Mouse (Mus musculus) hindbrain, postnatal 0 days (tissue): ENCODE results near the gene Gm12185. TPM values are rescaled to one million over a fixed set of nuclear protein-coding genes. Genes with fewer than 3 reads are reported as not detected.
"Not testable (repeated sequence)": the region's sequence is repeated elsewhere in the genome, so short reads cannot be mapped to it uniquely, and the experiment has no call there.

ENCODE experiments used
- ATAC-seq: fragments of 200-750 bp; cut with Nextera tagmentation; 2 replicates; pipeline ENCODE4 v1.8.0; 2017; ENCODE audit warnings: mild to moderate bottlenecking, moderate TSS enrichment, moderate library complexity
- DNase-seq: peaks from one replicate; pipeline ENCODE4 v3.0.0-alpha.2; 2015; ENCODE audit warnings: low spot score
- H3K27ac ChIP-seq: fragments of 300-500 bp; sonication (generic); 2 replicates; pipeline ENCODE4 v1.5.1; 2014; ENCODE audit warnings: mild to moderate bottlenecking
- H3K27me3 ChIP-seq: fragments of 300-500 bp; sonication (generic); 2 replicates; pipeline ENCODE4 v1.6.1; 2014; ENCODE audit warnings: low read length, mixed read lengths; ENCODE audit not compliant: insufficient read depth
- H3K36me3 ChIP-seq: fragments of 300-500 bp; sonication (generic); 2 replicates; pipeline ENCODE4 v1.6.1; 2014; ENCODE audit warnings: low read length, mixed read lengths; ENCODE audit not compliant: insufficient read depth
- H3K4me1 ChIP-seq: fragments of 300-500 bp; sonication (generic); 2 replicates; pipeline ENCODE4 v1.6.1; 2014; ENCODE audit warnings: antibody characterized with exemption, low read length, mixed read lengths; ENCODE audit not compliant: insufficient read depth
- H3K4me2 ChIP-seq: fragments of 300-500 bp; sonication (generic); 2 replicates; pipeline ENCODE4 v1.6.1; 2014; ENCODE audit warnings: low read depth, mild to moderate bottlenecking, low read length, moderate library complexity, mixed read lengths
- H3K4me3 ChIP-seq: fragments of 300-500 bp; sonication (generic); 2 replicates; pipeline ENCODE4 v1.5.1; 2014; ENCODE audit warnings: low read length
- H3K9ac ChIP-seq: fragments of 300-500 bp; sonication (generic); replicated peaks from 2 replicates; pipeline ENCODE4 v1.6.1; 2014; ENCODE audit warnings: mild to moderate bottlenecking, low read length, moderate library complexity, mixed read lengths
- H3K9me3 ChIP-seq: fragments of 300-500 bp; sonication (generic); 2 replicates; pipeline ENCODE4 v1.6.1; 2016; ENCODE audit warnings: low read length, mixed read lengths
- CTCF ChIP-seq: IDR thresholded peaks from 2 replicates; pipeline ENCODE4 v1.5.1; 2016; ENCODE audit warnings: antibody characterized with exemption, control low read depth, low read depth
- WGBS: fragments of 180-500 bp; shearing (Covaris S2); extraction: QIAGEN DNeasy Blood & Tissue Kit; methylation state at CpG from one replicate; pipeline ENCODE4 v1.1.7; 2014; 5-methylcytosine and 5-hydroxymethylcytosine counted together
- polyA plus RNA-seq: library from polyadenylated mRNA; unstranded; fragments of >200 nt; fragmentation: Nextera tagmentation; extraction: Ambion mirVana; gene quantifications from 2 replicates; pipeline ENCODE4 v1.2.1, GENCODE M21; 2015
- total RNA-seq: library from RNA; depleted of rRNA; stranded (reverse); fragments of >200 nt; gene quantifications from 2 replicates; pipeline ENCODE4 v1.2.3, GENCODE M21; 2014

The Gm12185 gene
- total and polyA plus RNA-seq, 2 experiments from 2014 or later = not detected

DNA sequence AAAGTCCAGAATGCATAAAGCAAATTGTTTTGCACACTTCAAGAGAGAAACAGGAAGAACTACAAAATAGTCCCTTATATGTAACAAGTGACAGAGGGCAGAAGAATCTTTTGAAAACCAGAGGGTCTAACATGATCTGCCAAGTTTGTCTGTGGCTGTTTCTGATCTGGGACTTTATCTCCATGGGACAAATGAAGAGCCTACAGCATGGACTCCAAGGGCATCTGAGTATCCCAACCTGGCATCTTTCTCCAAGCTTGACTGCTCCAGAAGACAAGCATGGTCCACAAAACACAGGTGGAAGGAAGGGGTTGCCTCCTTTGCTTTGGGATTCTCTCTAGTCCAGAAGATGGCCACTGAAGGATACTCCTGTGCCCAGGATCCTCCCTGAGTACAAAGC, 65.6 kb downstream of the Gm12185 start:
- H3K9me3 ChIP-seq, H3K4me3 ChIP-seq, H3K9ac ChIP-seq, H3K36me3 ChIP-seq, H3K4me1 ChIP-seq, H3K4me2 ChIP-seq, H3K27ac ChIP-seq, H3K27me3 ChIP-seq, ATAC-seq, DNase-seq: not testable (repeated sequence)

DNA sequence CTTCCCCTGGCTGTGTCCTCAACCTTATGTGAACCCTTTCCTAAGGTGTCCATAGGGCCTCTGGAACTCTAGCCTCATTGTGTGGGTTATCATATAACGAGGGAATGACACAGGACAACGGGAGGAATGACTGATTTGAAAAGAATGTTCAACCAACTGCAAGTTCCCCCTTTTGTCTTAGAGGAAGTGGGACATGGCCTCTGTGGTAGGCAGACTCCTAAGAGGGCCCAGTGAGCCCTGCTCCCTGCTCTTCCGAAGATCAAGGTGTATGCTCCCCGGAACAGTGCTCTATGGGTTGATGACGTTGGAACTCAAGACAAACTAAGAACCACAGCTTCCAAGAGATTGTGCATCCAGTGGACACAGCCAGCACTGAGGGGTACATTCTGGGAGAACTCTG, 68.2 kb downstream of the Gm12185 start:
- not testable (repeated sequence) for H3K4me1 ChIP-seq, H3K27me3 ChIP-seq, H3K27ac ChIP-seq, H3K9ac ChIP-seq, H3K9me3 ChIP-seq, H3K36me3 ChIP-seq, DNase-seq, H3K4me3 ChIP-seq, ATAC-seq, H3K4me2 ChIP-seq
- 94% methylated on average over 5 of the region's 5 CpGs for WGBS

DNA sequence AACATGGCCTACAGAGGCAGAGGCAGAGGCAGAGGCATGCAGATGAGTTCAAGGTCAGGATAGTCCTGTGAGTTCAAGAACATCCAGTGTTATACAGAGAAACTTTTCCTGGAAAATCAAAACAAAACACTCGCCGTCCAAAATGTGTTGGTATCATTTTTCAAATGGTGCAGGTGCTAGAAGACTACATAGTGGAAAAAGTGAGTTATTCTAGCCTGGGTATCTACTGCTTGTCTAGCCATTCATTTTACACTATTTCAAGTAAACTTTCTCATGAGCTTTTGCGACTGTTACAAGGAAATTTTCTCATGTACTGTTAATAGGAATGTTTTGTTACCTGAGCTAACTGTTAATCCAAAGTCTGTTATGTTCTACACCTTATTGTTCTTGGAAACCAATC, 73.6 kb downstream of the Gm12185 start:
- no peak for ATAC-seq
- no peaks in the 10 kb centered on the region for H3K9me3 ChIP-seq
- no peaks in the 10 kb centered on the region for H3K27me3 ChIP-seq
- TF ChIP-seq CTCF = no peak
- no peaks in the 10 kb centered on the region for H3K36me3 ChIP-seq
- no peak overlapping the region for H3K9ac ChIP-seq
- 87% methylated on average over 3 of the region's 3 CpGs for WGBS
- no peak overlapping the region for H3K4me3 ChIP-seq
- no peak overlapping the region for H3K4me2 ChIP-seq
- no peak overlapping the region for H3K27ac ChIP-seq
- DNase-seq = no peak
- no peaks in the 10 kb centered on the region for H3K4me1 ChIP-seq

DNA sequence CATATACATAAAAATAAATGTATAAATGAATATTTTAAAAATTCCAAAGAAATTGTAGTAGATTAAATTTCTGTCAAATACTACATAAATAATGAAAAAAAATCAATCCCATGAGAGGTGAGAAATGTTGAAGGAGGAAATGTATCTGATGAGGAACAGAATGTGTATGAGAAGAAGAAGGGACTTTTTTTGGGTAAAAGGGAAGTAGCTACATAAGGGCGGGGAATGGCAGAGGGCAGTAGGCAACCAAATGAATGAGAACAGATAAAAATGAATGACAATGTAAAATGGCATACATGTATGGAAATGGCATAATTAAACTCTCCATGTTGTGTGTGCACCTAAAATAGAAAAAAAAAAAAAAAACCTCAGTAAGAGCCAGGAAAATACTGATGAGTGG, 78.4 kb downstream of the Gm12185 start:
- DNase-seq = no peak
- H3K4me2 ChIP-seq = no peak overlapping the region
- WGBS = 94% methylated on average over 1 of the region's 1 CpGs
- no peak overlapping the region for H3K4me3 ChIP-seq
- H3K27me3 ChIP-seq = no peaks in the 10 kb centered on the region
- TF ChIP-seq CTCF = no peak
- H3K27ac ChIP-seq = no peak overlapping the region
- no peaks in the 10 kb centered on the region for H3K9me3 ChIP-seq
- H3K4me1 ChIP-seq = no peaks in the 10 kb centered on the region
- ATAC-seq = no peak
- no peak overlapping the region for H3K9ac ChIP-seq
- no peaks in the 10 kb centered on the region for H3K36me3 ChIP-seq

DNA sequence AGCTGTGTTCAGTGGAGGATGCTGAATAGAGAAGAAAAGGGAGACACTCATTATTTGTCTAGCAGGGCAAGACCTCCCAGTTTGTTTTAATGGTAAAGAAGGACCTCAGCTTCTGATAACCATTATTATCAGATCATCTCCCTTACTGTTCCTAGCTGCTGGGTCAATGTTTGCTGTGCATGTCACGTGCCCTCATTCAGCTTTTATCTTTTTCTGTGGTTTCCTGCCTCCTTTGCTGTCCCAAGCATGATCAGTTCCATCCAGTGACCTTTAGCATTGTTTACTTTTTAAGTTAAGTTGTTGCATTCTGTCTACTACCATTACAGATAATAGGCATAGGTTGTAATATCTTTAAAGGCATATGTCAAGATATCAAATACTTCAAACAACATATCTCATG, 83.6 kb downstream of the Gm12185 start:
- no peak for TF ChIP-seq CTCF
- no peak for DNase-seq
- Histone ChIP-seq H3K9me3 (no peaks in the 10 kb centered on the region), H3K4me1 (no peaks in the 10 kb centered on the region), H3K36me3 (no peaks in the 10 kb centered on the region), H3K4me2 (no peak overlapping the region), H3K9ac (no peak overlapping the region), H3K27ac (no peak overlapping the region), H3K27me3 (no peaks in the 10 kb centered on the region), H3K4me3 (no peak overlapping the region)
- 85% methylated on average over 1 of the region's 1 CpGs for WGBS
- ATAC-seq = no peak

DNA sequence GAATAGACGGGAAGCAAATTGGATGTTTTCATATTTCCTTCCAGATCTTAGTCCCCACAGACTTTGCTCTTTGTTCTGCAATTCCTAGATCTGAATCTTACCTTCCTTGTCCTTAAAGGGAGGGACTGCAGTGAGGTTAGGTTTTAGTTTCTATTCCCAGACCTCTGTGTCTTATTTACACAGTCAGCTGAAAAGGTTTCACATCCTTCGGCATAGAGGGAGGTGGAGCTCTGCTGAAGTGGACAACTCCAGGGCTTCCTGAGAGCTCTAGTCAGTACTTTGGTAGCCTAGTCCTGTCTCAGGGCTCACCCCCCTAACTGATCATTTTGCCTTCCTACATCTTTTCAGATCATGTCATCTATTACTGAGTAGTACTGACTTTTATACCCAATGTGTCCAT, 90.0 kb downstream of the Gm12185 start, which contains the start of gene Gm5431:
TSS of gene Gm5431 (minus strand) at position 194 of the 400 bp plus-strand sequence.
- no peak within 1 kb of the TSS for H3K4me2 ChIP-seq
- WGBS = 73% methylated on average over 2 of the region's 2 CpGs
- no peak within 1 kb of the TSS for H3K4me3 ChIP-seq
- H3K9ac ChIP-seq = no peak within 1 kb of the TSS
- no peaks in the 10 kb centered on the region for H3K9me3 ChIP-seq
- no peaks in the 10 kb centered on the region for H3K36me3 ChIP-seq
- H3K4me1 ChIP-seq = no peaks in the 10 kb centered on the region
- H3K27ac ChIP-seq = no peak within 1 kb of the TSS
- H3K27me3 ChIP-seq = no peaks in the 10 kb centered on the region
- ATAC-seq = no peak
- no peak for TF ChIP-seq CTCF
- DNase-seq = no peak

DNA sequence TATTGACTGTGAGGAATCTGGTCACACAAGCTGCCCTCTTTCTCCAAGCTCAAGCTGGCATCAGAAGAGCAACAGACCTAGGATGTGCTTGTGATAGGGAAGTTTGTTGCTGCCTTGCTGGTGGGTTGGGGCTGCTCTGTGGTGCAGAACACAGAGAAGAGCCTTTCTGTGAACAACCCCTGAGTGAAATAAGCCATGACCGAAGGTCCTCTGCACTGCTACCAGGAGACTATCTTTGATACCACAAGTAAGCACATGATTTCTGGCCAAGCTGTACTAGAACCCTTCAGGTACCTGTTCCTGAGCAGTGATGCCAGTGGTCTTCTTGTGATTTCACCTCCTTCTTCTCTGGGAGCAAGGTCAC, 90.5 kb downstream of the Gm12185 start:
- 83% methylated on average over 1 of the region's 1 CpGs for WGBS
- not testable (repeated sequence) for H3K27ac ChIP-seq, ATAC-seq

DNA sequence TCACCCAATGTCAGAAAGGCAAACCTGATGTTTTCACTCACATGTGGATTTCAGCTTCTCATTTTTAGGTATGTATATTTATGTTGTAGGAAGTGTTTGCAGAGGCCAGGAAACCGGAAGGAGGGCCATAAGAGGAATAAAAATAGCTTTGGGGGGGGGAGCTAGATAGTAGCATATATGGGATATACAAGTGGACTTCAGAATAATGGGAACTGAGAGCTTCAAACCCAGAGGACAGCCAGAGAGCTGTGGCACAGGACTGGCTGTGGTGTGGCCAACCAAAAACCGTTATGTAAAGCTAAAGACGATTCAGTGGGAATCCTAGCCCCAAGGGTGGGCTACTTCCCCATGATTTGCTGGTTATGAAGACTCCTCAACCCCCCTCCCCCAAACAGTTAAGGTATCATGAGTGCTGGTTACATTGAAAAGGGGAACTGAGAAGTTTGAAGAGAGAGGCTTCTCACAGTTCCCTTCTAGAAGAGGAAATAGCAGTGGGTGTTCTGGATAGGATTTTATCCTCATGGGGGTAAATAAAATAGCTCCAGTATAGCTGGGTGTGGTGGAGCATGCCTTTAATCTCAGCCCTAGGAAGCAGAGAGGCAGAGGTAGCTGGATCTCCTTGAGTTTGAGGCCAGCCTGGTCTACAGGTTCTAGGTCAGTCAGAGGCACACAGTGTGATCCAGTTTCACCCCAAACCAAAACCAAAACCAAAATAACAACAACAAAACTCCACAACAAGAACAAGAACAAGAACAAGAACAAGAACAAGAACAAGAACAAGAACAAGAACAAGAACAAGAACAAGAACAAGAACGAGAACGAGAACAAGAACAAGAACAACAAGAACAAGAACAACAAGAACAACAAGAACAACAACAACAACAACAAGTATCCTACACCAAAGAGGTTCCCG, 91.1 kb downstream of the Gm12185 start:
- WGBS = 83% methylated on average over 6 of the region's 6 CpGs
- not testable (repeated sequence) for H3K36me3 ChIP-seq

More for the DNA sequence above, 90.5 kb downstream of the Gm12185 start:
- not testable (repeated sequence) for H3K4me2 ChIP-seq, H3K9ac ChIP-seq, H3K36me3 ChIP-seq, H3K27me3 ChIP-seq, H3K4me1 ChIP-seq, H3K4me3 ChIP-seq, H3K9me3 ChIP-seq, DNase-seq

More for the DNA sequence above, 91.1 kb downstream of the Gm12185 start:
- ATAC-seq, H3K27me3 ChIP-seq, H3K9me3 ChIP-seq, H3K4me2 ChIP-seq, H3K4me1 ChIP-seq, H3K27ac ChIP-seq, DNase-seq, H3K4me3 ChIP-seq, H3K9ac ChIP-seq: not testable (repeated sequence)
